Comparison of ENCODE assay signal across 8 mouse cellular contexts in the genomic region with DNA sequence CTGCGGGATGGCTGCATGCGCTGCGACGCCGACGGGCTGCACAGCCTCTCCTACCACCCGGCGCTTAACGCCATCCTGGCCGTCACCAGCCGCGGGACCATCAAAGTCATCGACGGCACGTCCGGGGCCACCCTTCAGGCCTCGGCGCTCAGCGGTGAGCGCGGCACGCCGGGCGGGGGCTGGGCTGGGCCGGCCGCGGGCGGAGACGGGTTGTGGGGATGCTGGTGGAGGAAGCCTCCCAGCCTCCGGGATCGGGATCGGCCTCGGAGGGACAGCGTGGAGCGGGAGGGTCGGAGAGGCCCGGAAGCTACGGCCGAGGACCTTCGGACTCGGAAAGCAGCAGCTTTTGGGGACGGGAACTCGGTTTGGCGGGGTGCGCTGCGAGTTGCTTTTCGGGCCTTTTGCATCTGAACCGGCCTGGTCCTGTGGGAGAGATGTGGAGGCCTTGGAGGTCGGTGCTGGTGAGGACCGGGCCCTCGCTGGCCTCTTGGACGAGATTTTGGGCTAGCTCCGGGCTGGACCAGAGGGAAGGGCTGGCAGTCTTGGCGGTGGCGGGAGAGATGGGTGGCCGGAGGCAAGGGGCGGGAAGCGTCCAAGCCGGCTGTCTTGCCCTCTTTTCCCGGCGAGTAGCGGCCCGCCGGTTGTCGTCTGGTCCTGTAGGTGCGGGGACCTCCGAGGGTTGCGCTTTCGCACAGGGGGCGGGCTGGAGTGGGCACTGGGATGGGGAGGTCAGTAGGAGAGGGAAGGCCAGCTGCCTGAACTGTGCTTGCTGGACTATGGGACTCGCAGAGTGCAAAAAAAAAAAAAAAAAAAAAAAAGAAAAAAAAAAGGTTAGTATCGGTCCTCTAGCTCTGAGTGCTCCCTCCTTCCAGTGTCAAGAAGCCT. TPM values are rescaled to one million over a fixed set of nuclear protein-coding genes. Genes with fewer than 3 reads are reported as not detected.
DNase-seq lines count a peak whose midpoint lies in the region; ATAC-seq and TF ChIP-seq lines count a peak whose summit lies in the region.

No protein-coding gene starts in this region.

- peak; percentile 69 for ATAC-seq in kidney, embryonic 14.5 days (ENCODE audit: low FRiP score, low TSS enrichment)
- ATAC-seq in limb, embryonic 13.5 days (ENCODE audit: low FRiP score, low read depth): peak; percentile 58
- peak; percentile 78 for ATAC-seq in midbrain, embryonic 13.5 days

- TF ChIP-seq CTCF in E14TG2a.4 (conservative IDR thresholded peaks at IDR 0.05; ENCODE audit: low read length): no peak

- DNase-seq in kidney, adult 18-20 months: no peak
- DNase-seq in embryo, embryonic 10.5 days (ENCODE audit: low spot score): peak; percentile 43
- peak; percentile 40 for DNase-seq in gastrocnemius, postnatal 25 days
- no peak for DNase-seq in natural killer cell, adult 2 months (ENCODE audit: low spot score in 2 of 2)

- no peaks in the 10 kb centered on the region for H3K36me3 ChIP-seq in kidney, embryonic 14.5 days (ENCODE audit: control insufficient read depth, insufficient read depth, low read length)
- no peaks in the 10 kb centered on the region; the same call in 1 of the 2 replicates for H3K36me3 ChIP-seq in E14TG2a.4 (ENCODE audit: insufficient read depth, low read length)
- H3K36me3 ChIP-seq in limb, embryonic 13.5 days: no peaks in the 10 kb centered on the region
- H3K36me3 ChIP-seq in midbrain, embryonic 13.5 days: no peaks in the 10 kb centered on the region

- H3K27me3 ChIP-seq in kidney, embryonic 14.5 days (ENCODE audit: control insufficient read depth, insufficient read depth, low read length): no peaks in the 10 kb centered on the region
- no peaks in the 10 kb centered on the region for H3K27me3 ChIP-seq in E14TG2a.4 (ENCODE audit: insufficient read depth, low read length)
- H3K27me3 ChIP-seq in limb, embryonic 13.5 days: no peaks in the 10 kb centered on the region
- no peaks in the 10 kb centered on the region for H3K27me3 ChIP-seq in midbrain, embryonic 13.5 days

- under 1% methylated on average over 56 of the region's 72 CpGs for WGBS in kidney, embryonic 14.5 days
- 1% methylated on average over 68 of the region's 72 CpGs for WGBS in limb, embryonic 13.5 days
- WGBS in midbrain, embryonic 13.5 days: under 1% methylated on average over 72 of the region's 72 CpGs

- H3K4me1 ChIP-seq in kidney, embryonic 14.5 days (ENCODE audit: control insufficient read depth, insufficient read depth, low read length): peaks cover 19% of the 10 kb centered on the region; the same call in 1 of the 2 replicates
- H3K4me1 ChIP-seq in E14TG2a.4 (replicated peaks; ENCODE audit: low read depth, low read length): peaks cover 42% of the 10 kb centered on the region
- H3K4me1 ChIP-seq in limb, embryonic 13.5 days: peaks cover 28% of the 10 kb centered on the region
- peaks cover 23% of the 10 kb centered on the region for H3K4me1 ChIP-seq in midbrain, embryonic 13.5 days (replicated peaks)

- no peaks in the 10 kb centered on the region for H3K9me3 ChIP-seq in kidney, embryonic 14.5 days (ENCODE audit: control insufficient read depth, low read length)
- no peaks in the 10 kb centered on the region for H3K9me3 ChIP-seq in E14TG2a.4 (ENCODE audit: low read length)
- no peaks in the 10 kb centered on the region for H3K9me3 ChIP-seq in limb, embryonic 13.5 days
- no peaks in the 10 kb centered on the region for H3K9me3 ChIP-seq in midbrain, embryonic 13.5 days

- H3K4me2 ChIP-seq in kidney, embryonic 14.5 days (replicated peaks; ENCODE audit: low read depth, low read length): peak overlapping the region; percentile 81
- peak overlapping the region; percentile 88 for H3K4me2 ChIP-seq in limb, embryonic 13.5 days (replicated peaks)
- peak overlapping the region; percentile 86 for H3K4me2 ChIP-seq in midbrain, embryonic 13.5 days (replicated peaks)

- H3K9ac ChIP-seq in kidney, embryonic 14.5 days (ENCODE audit: low read depth, low read length): peak overlapping the region; percentile 94
- H3K9ac ChIP-seq in limb, embryonic 13.5 days: peak overlapping the region; percentile 99
- H3K9ac ChIP-seq in midbrain, embryonic 13.5 days (replicated peaks): peak overlapping the region; percentile 97

- H3K27ac ChIP-seq in kidney, embryonic 14.5 days (ENCODE audit: low read depth, low read length): peak overlapping the region; percentile 99
- H3K27ac ChIP-seq in limb, embryonic 13.5 days: peak overlapping the region; percentile 97
- H3K27ac ChIP-seq in midbrain, embryonic 13.5 days: peak overlapping the region; percentile 98

- H3K4me3 ChIP-seq in kidney, embryonic 14.5 days (ENCODE audit: low read length): peak overlapping the region; percentile 96
- peak overlapping the region; percentile 98 for H3K4me3 ChIP-seq in E14TG2a.4 (replicated peaks; ENCODE audit: low read length)
- peak overlapping the region; percentile 98 for H3K4me3 ChIP-seq in limb, embryonic 13.5 days
- H3K4me3 ChIP-seq in midbrain, embryonic 13.5 days (replicated peaks): peak overlapping the region; percentile 99

RNA-seq across cellular contexts. Expression of a gene that starts 0.8 kb away (rescaled TPM):
- polyA plus RNA-seq in kidney, embryonic 14.5 days (2014; fragmentation: Nextera tagmentation; extraction: Ambion mirVana): 110 and 120 TPM in 2 replicates
- 10 to 100 TPM; 50.0 to 53.7 TPM for total RNA-seq in gastrocnemius, postnatal 25 days (2021)
- 104 and 113 TPM in 2 replicates for polyA plus RNA-seq in limb, embryonic 13.5 days (2015; fragmentation: Nextera tagmentation; extraction: Ambion mirVana)
- 97.1 and 118 TPM in 2 replicates for polyA plus RNA-seq in midbrain, embryonic 13.5 days (2015; fragmentation: Nextera tagmentation; extraction: Ambion mirVana)

RNA-seq across cellular contexts. Expression of a gene that starts 39.6 kb away (rescaled TPM):
- 59.8 and 72.9 TPM in 2 replicates for polyA plus RNA-seq in kidney, embryonic 14.5 days (2014; fragmentation: Nextera tagmentation; extraction: Ambion mirVana)
- total RNA-seq in gastrocnemius, postnatal 25 days (2021): 10 to 100 TPM; 25.8 to 30.1 TPM
- polyA plus RNA-seq in limb, embryonic 13.5 days (2015; fragmentation: Nextera tagmentation; extraction: Ambion mirVana): 50.9 and 51.5 TPM in 2 replicates
- polyA plus RNA-seq in midbrain, embryonic 13.5 days (2015; fragmentation: Nextera tagmentation; extraction: Ambion mirVana): 54.1 and 58.2 TPM in 2 replicates

Comparison
In these comparisons a context has a peak if more than half of its experiments do, and no peak if none do; other contexts are left out.
1. DNase-seq: peak in embryo, embryonic 10.5 days (single experiment) and gastrocnemius, postnatal 25 days (single experiment); none in kidney, adult 18-20 months (single experiment) and natural killer cell, adult 2 months (0 of 2).
2. Peak in every context shown above with its lines, with median percentiles within 50 percentile points of each other: ATAC-seq, H3K27ac ChIP-seq, H3K4me2 ChIP-seq, H3K4me3 ChIP-seq and H3K9ac ChIP-seq.